Mouse (Mus musculus) splenic B cell, adult 2 months (primary cell): Measurements from ENCODE around the gene Napa.
A peak's percentile ranks its signal among the peaks of the same experiment; 100 is the strongest.

ENCODE experiments used
- DNase-seq: peaks from one replicate; pipeline ENCODE4 v3.0.0-alpha.2; 2011; ENCODE audit warnings: low read depth, low spot score
- H3K27me3 ChIP-seq: 2 replicates; pipeline ENCODE4 v1.6.1; 2012; ENCODE audit warnings: mild to moderate bottlenecking, low read length, moderate library complexity, mixed read lengths; ENCODE audit not compliant: control insufficient read depth, poor library complexity, insufficient read depth, severe bottlenecking
- H3K36me3 ChIP-seq: 2 replicates; pipeline ENCODE4 v1.6.1; 2012; ENCODE audit warnings: mild to moderate bottlenecking, low read length, moderate library complexity, mixed read lengths; ENCODE audit not compliant: control insufficient read depth, poor library complexity, insufficient read depth, severe bottlenecking

The Napa gene

GRCm38 (mm10) chr7:16110158-16110557 is 11.9 kb downstream of the Napa start:
- no peaks in the 10 kb centered on the region for H3K27me3 ChIP-seq
- peaks cover 15% of the 10 kb centered on the region for H3K36me3 ChIP-seq
- DNase-seq = no peak

- Histone ChIP-seq H3K27me3 (no peaks in the 10 kb centered on the region), H3K36me3 (peaks cover 17% of the 10 kb centered on the region)
- DNase-seq = no peak
Measured at GRCm38 (mm10) chr7:16111284-16112090, 13.2 kb downstream of the Napa start.

- H3K36me3 ChIP-seq = peaks cover 9% of the 10 kb centered on the region; the same call in 1 of the 2 replicates
- DNase-seq = no peak
- H3K27me3 ChIP-seq = no peaks in the 10 kb centered on the region
Measured at GRCm38 (mm10) chr7:16116418-16116817, 18.2 kb downstream of the Napa start.

- DNase-seq = no peak
- Histone ChIP-seq H3K27me3 (no peaks in the 10 kb centered on the region), H3K36me3 (peaks cover 7% of the 10 kb centered on the region; the same call in 1 of the 2 replicates)
Measured at GRCm38 (mm10) chr7:16117100-16117499, 18.8 kb downstream of the Napa start.

GRCm38 (mm10) chr7:16119569-16120261 is 21.5 kb downstream of the Napa start, which contains the start of gene Kptn:
Kptn (plus strand) TSS chr7:16119895.
- no peaks in the 10 kb centered on the region for H3K27me3 ChIP-seq
- peaks cover 4% of the 10 kb centered on the region; the same call in 1 of the 2 replicates for H3K36me3 ChIP-seq
- DNase-seq = peak; percentile 95

- DNase-seq = no peak
- H3K27me3 ChIP-seq = no peaks in the 10 kb centered on the region
- H3K36me3 ChIP-seq = peaks cover 2% of the 10 kb centered on the region; the same call in 1 of the 2 replicates
Measured at GRCm38 (mm10) chr7:16120262-16120600, 22.0 kb downstream of the Napa start.

GRCm38 (mm10) chr7:16125829-16126228 is 27.6 kb downstream of the Napa start:
- Histone ChIP-seq H3K36me3 (no peaks in the 10 kb centered on the region), H3K27me3 (no peaks in the 10 kb centered on the region)
- DNase-seq = no peak

GRCm38 (mm10) chr7:16128344-16128743 is 30.1 kb downstream of the Napa start:
- no peak for DNase-seq
- no peaks in the 10 kb centered on the region for H3K36me3 ChIP-seq
- H3K27me3 ChIP-seq = no peaks in the 10 kb centered on the region

GRCm38 (mm10) chr7:16128899-16129298 is 30.6 kb downstream of the Napa start:
- Histone ChIP-seq H3K27me3 (no peaks in the 10 kb centered on the region), H3K36me3 (no peaks in the 10 kb centered on the region)
- DNase-seq = no peak

GRCm38 (mm10) chr7:16129421-16129845 is 31.2 kb downstream of the Napa start, which contains the start of gene Slc8a2:
Slc8a2 (plus strand) TSS chr7:16129826.
- no peaks in the 10 kb centered on the region for H3K36me3 ChIP-seq
- no peaks in the 10 kb centered on the region for H3K27me3 ChIP-seq
- peak; percentile 59 for DNase-seq

GRCm38 (mm10) chr7:16129846-16130691 is 31.8 kb downstream of the Napa start:
- no peaks in the 10 kb centered on the region for H3K36me3 ChIP-seq
- DNase-seq = no peak

GRCm38 (mm10) chr7:16130956-16131634 is 32.8 kb downstream of the Napa start:
- DNase-seq = no peak
- H3K27me3 ChIP-seq = no peaks in the 10 kb centered on the region

More at GRCm38 (mm10) chr7:16129846-16130691, 31.8 kb downstream of the Napa start:
- no peaks in the 10 kb centered on the region for H3K27me3 ChIP-seq

GRCm38 (mm10) chr7:16132161-16132581 is 33.9 kb downstream of the Napa start:
- Histone ChIP-seq H3K27me3 (no peaks in the 10 kb centered on the region), H3K36me3 (no peaks in the 10 kb centered on the region)
- DNase-seq = no peak

More at GRCm38 (mm10) chr7:16130956-16131634, 32.8 kb downstream of the Napa start:
- no peaks in the 10 kb centered on the region for H3K36me3 ChIP-seq

GRCm38 (mm10) chr7:16132926-16133325 is 34.7 kb downstream of the Napa start:
- no peak for DNase-seq
- no peaks in the 10 kb centered on the region for H3K36me3 ChIP-seq
- H3K27me3 ChIP-seq = no peaks in the 10 kb centered on the region
